Mouse (Mus musculus) lung, postnatal 0 days (tissue): Measurements from ENCODE around the gene Ggn.

Source experiments
- CTCF ChIP-seq: IDR thresholded peaks from 2 replicates; pipeline ENCODE4 v1.5.1; 2016; ENCODE audit warnings: antibody characterized with exemption, mild to moderate bottlenecking
- EP300 ChIP-seq: IDR thresholded peaks from 2 replicates; pipeline ENCODE4 v1.6.1; 2016; ENCODE audit warnings: antibody characterized with exemption, mild to moderate bottlenecking, control low read depth

- TF ChIP-seq CTCF (no peak), EP300 (no peak)
Measured at GRCm38 (mm10) chr7:29211415-29212198, 41.6 kb downstream of the Ggn start.
